Mouse (Mus musculus): ENCODE results near the gene Hist1h4i.
"Not testable (repeated sequence)": the region's sequence is repeated elsewhere in the genome, so short reads cannot be mapped to it uniquely, and the experiment has no call there.

The Hist1h4i gene

DNA sequence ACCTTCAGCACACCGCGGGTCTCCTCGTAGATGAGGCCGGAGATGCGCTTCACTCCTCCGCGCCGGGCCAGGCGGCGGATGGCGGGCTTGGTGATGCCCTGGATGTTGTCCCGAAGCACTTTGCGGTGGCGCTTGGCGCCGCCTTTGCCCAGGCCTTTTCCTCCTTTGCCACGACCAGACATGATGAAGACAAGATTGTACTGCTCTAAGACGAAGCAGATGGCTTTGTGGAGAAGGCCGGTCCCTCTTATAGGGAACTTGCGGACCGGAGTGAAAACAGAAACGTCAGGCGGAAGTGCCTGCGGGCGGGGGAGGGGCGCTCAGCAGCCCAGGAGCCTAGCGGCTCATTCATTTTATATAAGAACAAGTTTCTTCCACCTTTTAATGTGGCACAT, at the start of gene Hist1h4i:
Gene Hist1h4i, minus strand, starts transcription at position 221 of the 395 bp plus-strand sequence.
- peak; percentile 99 for DNase-seq (ENCODE audit: low read depth)

DNA sequence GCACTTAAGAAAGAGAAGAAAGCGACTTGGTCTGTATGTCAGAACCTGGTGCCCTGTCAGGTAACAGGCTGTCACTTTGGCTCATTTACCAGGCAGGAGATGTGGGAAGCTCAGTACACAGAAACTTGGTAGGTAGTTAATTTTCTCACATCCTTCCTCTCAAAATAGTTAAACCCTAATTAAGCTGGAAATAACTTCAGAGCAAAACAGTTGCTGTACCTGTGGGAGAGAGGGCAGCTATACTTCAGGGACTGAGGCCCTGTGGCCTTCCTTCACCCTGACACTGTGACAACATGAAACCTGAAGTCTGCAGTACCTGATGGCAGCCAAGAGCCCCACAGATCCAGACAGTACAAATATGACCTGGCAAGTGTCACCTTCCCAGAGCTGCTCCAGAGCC, 43.0 kb upstream of the Hist1h4i start, which contains the start of gene Vmn1r188:
Gene Vmn1r188, plus strand, starts transcription at position 301 of the 400 bp plus-strand sequence.
- DNase-seq (ENCODE audit: low read depth): not testable (repeated sequence)

DNA sequence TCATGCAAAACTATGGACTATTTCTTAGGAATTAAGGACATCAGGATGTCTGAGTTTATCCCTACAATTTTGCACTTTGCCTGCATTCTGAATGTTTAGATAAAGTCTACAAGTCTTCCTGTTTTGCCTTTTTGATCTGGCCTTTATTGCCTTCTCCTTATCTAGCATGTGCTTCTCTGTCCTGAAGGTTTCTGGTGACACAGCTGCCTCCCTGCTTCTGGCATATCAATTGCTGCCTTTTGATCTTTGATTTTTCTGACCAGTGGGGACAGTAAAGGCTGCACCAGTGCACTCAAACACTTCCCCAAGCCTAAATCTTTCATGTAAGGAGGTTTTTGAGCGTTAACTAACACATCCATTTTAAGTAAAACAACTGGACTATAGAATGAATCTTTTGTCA, 22.3 kb upstream of the Hist1h4i start:
- DNase-seq (ENCODE audit: low read depth): no peak

DNA sequence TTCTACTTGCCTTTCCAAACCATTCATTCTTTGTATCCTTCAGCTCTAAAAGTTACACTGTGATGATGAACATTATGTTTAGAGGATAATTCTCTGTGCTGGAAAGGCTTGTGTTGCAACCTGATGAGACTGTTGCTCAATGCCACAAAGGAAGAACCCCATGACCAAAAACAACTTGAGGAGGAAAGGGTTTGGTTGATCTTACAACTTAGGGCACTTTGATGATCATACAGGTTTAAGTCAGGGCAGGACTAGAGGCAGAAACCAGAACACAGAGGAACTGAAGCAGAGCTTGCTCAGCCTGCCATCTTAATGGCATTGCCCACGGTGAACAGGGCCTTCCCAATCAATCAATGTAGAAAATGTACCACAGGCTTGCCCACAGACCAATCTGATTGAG, 20.3 kb upstream of the Hist1h4i start:
- peak; percentile 41 for DNase-seq (ENCODE audit: low read depth)

DNA sequence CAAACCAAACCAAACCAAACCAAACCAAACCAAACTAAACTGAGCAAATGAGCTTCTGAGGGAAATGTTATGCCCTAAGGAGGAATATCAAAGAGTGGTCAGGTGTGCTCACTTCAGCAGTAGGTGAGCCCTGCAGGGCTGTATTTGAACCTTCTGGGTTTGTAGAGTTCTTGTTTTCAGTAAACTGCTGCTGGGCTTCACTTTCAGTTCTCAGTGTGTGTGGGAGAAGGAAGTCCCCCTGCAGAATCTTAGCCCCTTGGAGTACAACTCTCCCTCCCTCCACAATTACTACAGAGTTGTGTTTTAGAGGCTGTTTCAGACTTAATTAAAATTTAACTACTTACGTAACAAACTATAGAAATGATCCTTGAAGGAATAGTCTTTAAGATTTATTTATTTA, 12.6 kb upstream of the Hist1h4i start:
- DNase-seq (ENCODE audit: low read depth): no peak

DNA sequence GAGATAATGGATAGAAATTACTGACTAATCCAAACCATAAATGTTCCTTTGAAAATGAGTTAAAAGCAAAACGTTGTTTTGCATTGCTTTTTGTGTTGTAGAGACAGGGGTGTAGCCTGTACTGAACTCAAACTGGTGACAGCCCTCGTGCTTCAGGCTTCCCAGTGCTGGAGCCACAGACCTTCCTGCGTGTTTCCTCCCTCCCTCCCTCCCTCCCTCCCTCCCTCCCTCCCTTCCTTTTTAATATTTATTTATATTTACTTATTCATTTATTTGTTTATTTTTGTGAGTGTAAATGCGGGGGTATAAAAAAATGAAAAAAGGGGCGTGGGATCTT, 10.3 kb upstream of the Hist1h4i start:
- no peak for DNase-seq (ENCODE audit: low read depth)

DNA sequence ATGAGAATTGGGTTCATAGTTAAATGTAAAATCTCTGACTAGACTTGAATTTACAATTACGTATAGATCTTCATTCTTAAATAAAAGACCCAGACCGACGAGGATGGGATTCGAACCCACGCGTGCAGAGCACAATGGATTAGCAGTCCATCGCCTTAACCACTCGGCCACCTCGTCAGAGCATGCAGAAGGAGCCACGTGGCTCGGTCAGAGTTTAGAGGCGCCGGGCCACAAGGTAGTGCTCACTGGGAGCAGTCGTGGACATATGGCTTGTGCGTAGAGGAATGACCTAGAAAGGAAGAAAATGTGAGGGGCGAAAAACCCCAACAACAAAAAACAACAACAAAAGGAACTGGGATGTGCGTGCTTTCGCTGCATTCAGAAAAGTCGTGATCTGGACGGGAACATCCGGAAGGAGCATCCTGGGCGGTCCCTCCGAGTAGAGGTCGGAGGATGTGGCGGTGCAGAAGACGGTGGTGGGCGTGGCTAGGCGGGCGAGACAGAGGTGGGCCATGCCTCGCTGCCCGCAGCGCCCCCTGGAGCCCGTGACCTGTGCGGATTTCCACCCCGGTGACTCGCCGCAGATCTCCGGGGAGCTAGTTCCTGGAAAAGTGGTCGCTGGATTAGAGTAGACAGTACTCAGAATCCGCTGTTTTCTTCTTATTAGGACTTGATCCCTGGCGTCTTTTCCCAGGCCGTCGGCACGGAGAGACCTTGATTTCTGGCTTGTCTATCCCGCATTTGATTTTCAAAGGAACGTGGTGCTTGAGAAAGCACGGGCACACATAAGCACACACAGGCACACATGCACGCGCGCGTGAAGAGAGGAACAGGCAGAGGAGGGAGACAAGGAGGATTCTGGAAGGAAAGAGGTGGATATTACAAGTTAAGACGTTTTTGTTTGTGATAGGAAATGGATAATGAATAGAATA, 9.7 kb upstream of the Hist1h4i start:
- DNase-seq (ENCODE audit: low read depth): peak; percentile 98

DNA sequence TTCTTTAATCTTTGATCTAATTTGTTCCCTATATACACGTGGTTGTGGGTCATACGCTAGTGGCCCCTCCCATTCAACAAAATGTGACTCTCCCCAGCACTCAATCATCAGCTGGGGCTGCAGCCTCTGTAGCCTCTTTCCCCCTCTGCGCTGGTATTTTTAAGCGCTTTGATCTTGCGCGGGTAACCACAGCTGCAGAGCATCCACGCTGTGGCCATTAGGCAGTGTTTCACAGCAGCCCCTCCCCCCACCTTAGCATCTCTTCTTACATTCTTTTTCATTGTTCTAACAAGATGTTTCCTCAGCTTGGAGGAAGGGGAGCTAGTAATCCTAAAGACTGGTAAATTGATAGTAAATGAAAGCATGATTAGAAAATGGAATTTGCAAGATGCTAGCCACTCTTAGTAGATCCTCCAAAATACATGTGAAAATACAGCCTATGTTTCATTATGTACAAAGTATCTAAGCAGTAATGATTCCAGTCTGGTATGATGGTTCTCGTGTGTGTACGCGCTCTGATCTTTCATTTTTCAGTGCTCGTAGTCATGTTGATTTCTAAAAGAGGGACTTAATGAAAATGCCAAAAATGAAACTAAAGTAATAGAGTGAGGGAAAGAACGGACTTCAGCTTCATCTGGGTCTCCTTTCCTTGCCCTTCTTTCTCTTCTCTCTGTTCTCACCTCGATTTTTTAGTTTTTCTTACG, 8.7 kb upstream of the Hist1h4i start:
- DNase-seq (ENCODE audit: low read depth): peak; percentile 90

DNA sequence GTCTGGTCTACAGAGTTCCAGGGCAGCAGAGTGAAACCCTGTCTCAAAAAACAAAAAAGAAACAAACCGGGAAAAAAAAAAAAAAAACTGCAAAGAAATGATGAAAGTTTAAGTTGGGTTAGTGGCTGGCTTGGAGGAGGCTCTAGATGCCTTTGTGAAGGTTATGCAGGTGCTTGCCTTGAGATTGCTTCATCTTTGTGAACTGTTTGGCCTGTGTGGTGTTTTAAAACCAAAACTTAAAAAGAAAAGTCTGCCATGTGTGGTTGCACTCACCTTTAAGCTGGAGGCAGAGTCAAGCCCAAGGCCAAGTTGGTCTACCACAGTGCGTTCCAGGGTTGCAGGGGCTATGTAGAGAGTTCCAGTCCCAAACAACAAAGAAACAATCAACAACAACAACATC, 7.9 kb upstream of the Hist1h4i start:
- DNase-seq (ENCODE audit: low read depth): no peak

DNA sequence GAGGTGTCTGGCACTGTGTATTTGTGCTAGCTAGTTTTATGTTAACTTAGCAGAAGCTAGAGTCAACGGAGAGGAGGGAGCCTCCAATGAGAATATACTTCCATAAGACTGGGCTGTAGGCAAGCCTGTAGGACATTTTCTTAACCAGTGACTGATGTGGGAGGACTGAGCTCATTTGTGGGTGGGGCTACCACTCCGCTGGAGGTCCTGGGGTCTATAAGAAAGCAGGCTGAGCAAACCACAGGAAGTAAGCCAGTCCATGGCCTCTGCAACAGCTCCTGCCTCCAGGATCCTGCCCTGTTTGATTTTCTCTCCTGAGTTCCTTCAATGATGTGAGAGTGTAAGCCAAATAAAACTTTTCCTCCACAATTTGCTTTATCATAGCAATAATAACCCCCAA, 4.1 kb upstream of the Hist1h4i start:
- DNase-seq (ENCODE audit: low read depth): peak; percentile 67

DNA sequence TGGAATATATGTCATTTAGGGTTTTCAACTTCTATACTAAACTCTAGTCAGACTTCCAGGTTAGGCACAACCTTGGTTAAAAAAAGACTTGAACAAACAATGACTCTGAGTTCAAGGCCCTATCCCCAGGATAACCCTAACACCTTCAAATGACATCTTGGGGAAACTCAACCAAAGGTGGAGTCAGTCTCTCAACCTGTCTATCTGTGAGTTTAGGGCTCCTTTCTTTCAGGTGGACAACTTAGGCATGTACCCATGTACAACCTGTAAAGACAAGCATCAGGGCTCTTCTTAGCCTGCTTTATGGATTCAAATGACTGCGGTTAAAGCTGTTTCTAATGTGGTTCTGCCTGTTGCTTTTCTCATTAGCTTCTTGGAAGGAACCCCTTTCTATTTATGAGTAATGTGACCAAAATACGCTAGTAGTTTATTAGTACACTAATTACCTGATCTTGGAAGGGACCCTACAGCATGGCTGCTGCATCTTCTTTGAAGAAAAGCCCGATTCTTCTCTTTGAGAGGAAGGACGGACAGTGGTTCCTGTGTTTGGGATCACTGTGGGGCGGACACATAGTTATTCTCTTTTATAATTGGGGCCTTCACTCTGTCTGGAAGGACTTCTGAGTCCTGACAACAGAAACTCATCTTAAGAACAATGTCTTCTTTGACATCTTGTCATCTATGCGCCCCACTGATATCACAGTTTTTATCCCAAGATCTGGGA, 3.4 kb upstream of the Hist1h4i start:
- DNase-seq (ENCODE audit: low read depth): no peak

DNA sequence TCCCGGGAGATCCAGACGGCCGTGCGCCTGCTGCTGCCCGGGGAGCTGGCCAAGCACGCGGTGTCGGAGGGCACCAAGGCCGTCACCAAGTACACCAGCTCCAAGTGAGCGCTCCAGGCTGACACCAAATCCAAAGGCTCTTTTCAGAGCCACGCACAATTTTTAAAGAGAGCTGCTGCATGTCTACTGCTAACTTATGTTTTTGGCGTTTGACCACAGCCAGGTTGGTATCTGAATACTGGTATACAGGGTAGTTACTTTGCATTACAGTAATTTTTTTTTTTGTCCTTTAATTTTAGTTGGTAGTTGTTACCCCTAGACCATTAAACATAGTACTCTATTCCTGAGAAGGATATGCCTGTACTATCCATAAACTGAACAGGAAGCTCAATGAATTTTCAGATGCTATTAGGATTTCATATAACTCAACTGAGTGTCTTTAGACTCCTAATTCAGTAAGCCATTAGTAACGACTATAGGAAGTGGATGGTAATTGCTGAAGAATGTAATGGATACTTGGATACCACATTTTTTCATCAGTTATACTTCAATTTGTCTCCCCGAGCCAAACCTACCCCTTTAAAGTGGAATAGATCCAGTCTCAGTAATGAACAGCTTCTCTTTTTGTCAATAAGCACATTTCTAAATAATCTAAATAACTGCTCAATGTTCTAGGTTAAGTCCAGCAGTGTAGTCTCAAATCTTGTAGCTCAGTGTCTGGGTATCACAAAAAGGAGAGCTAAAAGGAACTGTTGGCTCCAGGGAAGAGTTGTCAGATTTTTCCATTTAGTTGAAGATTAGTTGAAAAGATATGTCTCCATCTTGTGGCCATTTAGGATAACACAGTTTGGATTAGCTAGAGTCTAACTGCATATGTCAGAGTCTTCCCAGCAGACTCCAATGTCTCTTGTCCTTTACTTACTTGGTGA, 2.6 kb upstream of the Hist1h4i start:
- peak; percentile 92 for DNase-seq (ENCODE audit: low read depth)

DNA sequence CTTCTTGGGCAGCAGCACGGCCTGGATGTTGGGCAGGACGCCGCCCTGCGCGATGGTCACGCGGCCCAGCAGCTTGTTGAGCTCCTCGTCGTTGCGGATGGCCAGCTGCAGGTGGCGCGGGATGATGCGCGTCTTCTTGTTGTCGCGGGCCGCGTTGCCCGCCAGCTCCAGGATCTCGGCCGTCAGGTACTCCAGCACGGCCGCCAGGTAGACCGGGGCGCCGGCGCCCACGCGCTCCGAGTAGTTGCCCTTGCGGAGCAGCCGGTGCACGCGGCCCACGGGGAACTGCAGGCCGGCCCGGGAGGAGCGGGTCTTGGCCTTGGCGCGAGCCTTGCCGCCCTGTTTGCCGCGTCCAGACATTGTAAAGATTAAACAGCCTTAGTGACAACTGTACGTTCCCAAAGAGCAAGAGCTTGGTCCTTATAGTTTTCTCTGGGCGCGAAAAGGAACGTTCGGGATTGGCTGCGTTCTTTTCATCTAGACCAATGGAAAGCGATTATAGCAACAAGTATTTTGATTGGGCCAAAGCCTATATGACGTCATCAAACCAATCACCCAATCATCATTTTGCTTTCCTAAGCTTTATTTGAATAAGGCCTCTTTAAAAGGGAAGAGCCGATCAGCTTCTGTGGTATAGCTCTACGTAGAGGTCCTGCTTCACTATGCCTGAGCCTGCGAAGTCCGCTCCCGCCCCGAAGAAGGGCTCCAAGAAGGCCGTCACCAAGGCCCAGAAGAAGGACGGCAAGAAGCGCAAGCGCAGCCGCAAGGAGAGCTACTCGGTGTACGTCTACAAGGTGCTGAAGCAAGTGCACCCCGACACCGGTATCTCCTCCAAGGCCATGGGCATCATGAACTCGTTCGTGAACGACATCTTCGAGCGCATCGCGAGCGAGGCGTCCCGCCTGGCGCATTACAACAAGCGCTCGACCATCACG, 1.7 kb upstream of the Hist1h4i start, which contains the start of the genes Hist1h2ag and Hist1h2bj:
Gene Hist1h2ag, minus strand, starts transcription at position 377 of the 935 bp plus-strand sequence.
Gene Hist1h2bj, plus strand, starts transcription at position 647 of the 935 bp plus-strand sequence.
- peak; percentile 100 for DNase-seq (ENCODE audit: low read depth)

DNA sequence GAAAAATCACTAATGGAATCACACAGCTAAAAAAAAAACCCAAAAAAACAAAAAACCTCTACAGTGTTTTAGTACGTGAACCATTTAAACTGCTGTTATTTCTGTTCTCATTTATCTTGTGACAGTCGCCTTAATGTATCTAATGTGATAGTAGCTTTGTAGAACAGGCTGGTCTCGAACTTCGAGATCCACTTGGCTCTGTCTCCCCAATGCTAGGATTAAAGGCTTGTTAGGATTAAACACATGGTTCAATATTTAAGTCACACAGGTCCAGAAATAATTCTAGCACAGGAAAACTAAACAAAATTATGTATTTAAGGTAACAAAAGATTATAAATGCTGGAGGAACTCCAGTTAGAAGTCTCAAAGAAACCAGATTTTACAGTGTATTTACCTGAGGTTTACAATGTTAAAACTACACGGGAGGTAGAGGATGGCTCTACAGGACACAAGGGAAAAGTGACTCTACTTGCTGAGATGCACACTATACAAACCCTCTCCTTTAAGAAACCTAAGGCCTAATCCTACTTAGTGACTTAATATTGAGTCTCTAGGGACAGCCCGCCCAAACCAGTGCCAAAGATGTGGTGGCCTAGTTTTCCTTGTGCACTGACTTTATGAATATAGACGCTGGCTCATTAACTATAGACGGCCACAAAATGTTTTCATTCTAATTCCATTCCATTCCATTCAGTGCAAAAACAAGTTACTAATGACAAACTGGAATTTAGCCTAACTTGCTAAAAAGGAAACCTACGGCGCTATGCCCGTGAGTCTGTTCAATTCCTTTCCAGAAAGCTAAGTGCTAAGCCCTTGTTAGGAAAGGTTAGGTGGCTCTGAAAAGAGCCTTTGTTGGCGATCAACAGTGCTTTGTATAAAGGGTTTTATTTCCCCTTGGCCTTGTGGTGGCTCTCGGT, 747 bp upstream of the Hist1h4i start:
- peak; percentile 87 for DNase-seq (ENCODE audit: low read depth)

DNA sequence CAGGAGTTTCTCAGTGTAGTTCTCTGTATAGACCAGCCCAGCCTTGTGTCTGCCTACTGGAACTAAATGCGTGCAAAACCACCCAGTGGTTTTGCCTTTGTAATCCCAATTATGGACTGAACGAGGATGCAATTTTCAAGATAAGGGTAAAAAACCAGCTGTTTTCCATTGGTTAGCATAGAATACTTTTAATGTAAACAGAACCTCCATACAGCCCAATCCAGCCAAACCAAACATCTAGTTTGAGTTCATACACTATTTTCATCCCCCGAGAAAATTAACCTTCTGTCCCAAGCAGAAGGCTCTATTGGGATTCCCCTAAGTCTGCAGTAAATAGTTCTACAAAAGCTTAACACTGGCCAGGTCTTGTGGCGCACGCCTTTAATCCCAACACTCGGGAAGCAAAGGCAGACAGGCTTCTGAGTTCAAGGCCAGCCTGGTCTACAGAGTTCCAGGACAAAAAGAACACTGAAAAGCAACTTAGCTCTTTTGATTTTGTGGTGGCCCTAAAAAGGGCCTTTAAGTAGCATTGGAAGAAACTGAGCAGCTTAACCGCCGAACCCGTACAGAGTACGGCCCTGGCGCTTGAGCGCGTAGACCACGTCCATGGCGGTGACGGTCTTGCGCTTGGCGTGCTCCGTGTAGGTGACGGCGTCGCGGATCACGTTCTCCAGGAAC, 559 bp downstream of the Hist1h4i start:
- DNase-seq (ENCODE audit: low read depth): peak; percentile 92

DNA sequence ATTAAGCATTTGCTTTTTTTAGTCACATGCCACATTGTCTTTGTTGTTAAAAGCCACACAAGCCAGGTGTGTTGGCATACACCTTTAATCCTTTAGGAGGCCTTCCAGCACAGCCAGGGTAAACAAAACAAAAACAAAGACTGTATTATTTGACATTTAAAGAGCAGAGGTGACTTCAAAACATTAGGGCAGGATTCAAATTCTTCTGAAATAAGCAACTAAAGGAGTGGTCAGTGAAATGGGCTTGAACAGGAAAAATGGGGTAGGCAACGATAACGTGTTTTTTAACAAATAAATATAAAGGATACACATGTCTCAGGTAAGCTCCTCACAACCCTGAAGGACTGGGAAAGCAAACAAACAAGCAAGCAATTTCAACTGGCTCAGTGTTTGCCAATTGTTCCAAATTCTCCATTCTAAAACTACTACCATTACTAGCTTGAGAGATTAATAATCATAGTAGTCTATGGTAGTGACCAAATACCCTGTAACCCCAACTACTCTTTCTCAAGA, 1.2 kb downstream of the Hist1h4i start:
- no peak for DNase-seq (ENCODE audit: low read depth)

DNA sequence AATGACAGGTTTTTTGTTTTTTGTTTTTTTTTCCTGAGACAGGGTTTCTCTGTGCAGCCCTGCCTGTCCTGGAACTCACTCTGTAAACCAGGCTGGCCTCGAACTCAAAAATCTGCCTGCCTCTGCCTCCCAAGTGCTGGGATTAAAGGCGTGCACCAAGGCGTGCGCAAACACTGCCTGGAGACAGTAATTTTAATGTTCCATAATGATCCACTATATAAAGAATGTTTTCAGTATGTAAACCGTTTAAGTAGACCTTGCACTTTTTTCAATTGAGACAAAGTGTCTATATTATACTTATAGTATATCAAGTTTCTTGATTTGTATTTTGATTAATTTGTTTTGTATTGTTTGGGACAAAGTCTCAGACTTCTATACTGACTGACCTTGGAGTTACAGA, 1.8 kb downstream of the Hist1h4i start:
- no peak for DNase-seq (ENCODE audit: low read depth)

DNA sequence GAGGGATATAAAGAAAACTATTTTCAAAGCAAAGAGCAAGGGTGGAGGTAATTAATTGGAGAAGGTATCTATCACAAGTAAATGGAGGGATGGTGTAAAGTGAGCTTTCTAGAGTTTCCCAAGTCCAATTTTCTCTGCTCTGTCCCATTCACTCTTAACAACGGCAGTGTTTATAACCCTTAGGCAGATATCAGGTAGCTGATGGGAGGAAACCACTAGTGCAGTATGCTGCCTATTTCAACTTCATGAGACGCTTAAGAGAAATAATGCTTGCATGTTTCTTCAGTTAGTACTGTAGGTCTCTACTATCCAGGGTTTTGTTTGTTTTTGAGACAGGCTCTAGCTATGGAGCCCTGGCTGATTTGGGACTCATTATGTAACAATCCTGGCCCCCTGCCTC, 3.7 kb downstream of the Hist1h4i start:
- peak; percentile 47 for DNase-seq (ENCODE audit: low read depth)
